Mouse (Mus musculus) liver, embryonic 12.5 days (tissue): ENCODE measurements around the gene Mrnip. TPM values are rescaled to one million over a fixed set of nuclear protein-coding genes. Genes with fewer than 3 reads are reported as not detected.

Experiments used
- ATAC-seq: fragments of 200-750 bp; cut with Nextera tagmentation; 2 replicates; pipeline ENCODE4 v1.8.0; 2017; ENCODE audit warnings: moderate number of reproducible peaks, mild to moderate bottlenecking, moderate library complexity
- H3K27ac ChIP-seq: fragments of 300-500 bp; sonication (generic); 2 replicates; pipeline ENCODE4 v1.5.1; 2016; ENCODE audit warnings: mild to moderate bottlenecking
- H3K27me3 ChIP-seq: fragments of 300-500 bp; sonication (generic); replicated peaks from 2 replicates; pipeline ENCODE4 v1.6.1; 2016; ENCODE audit warnings: mild to moderate bottlenecking, moderate library complexity
- H3K36me3 ChIP-seq: fragments of 300-500 bp; sonication (generic); 2 replicates; pipeline ENCODE4 v1.6.1; 2016; ENCODE audit warnings: mild to moderate bottlenecking, moderate library complexity
- H3K4me1 ChIP-seq: fragments of 300-500 bp; sonication (generic); 2 replicates; pipeline ENCODE4 v1.6.1; 2016
- H3K4me2 ChIP-seq: fragments of 300-500 bp; sonication (generic); 2 replicates; pipeline ENCODE4 v1.6.1; 2016; ENCODE audit warnings: mild to moderate bottlenecking, moderate library complexity
- H3K4me3 ChIP-seq: fragments of 300-500 bp; sonication (generic); 2 replicates; pipeline ENCODE4 v1.5.1; 2016; ENCODE audit warnings: mild to moderate bottlenecking, moderate library complexity
- H3K9ac ChIP-seq: fragments of 300-500 bp; sonication (generic); 2 replicates; pipeline ENCODE4 v1.6.1; 2016; ENCODE audit warnings: mild to moderate bottlenecking, moderate library complexity
- H3K9me3 ChIP-seq: fragments of 300-500 bp; sonication (generic); replicated peaks from 2 replicates; pipeline ENCODE4 v1.6.1; 2016; ENCODE audit warnings: mild to moderate bottlenecking, moderate library complexity
- WGBS: fragments of 180-500 bp; shearing (Covaris S2); methylation state at CpG from one replicate; pipeline ENCODE4 v1.1.7; 2016; ENCODE audit not compliant: insufficient replicate concordance; 5-methylcytosine and 5-hydroxymethylcytosine counted together
- polyA plus RNA-seq: library from polyadenylated mRNA; unstranded; fragments of >200 nt; fragmentation: Nextera tagmentation; extraction: Ambion mirVana; gene quantifications from 2 replicates; pipeline ENCODE4 v1.2.1, GENCODE M21; 2016

Mrnip gene
- polyA plus RNA-seq, 1 experiment from 2014 or later = 8.6 TPM

DNA sequence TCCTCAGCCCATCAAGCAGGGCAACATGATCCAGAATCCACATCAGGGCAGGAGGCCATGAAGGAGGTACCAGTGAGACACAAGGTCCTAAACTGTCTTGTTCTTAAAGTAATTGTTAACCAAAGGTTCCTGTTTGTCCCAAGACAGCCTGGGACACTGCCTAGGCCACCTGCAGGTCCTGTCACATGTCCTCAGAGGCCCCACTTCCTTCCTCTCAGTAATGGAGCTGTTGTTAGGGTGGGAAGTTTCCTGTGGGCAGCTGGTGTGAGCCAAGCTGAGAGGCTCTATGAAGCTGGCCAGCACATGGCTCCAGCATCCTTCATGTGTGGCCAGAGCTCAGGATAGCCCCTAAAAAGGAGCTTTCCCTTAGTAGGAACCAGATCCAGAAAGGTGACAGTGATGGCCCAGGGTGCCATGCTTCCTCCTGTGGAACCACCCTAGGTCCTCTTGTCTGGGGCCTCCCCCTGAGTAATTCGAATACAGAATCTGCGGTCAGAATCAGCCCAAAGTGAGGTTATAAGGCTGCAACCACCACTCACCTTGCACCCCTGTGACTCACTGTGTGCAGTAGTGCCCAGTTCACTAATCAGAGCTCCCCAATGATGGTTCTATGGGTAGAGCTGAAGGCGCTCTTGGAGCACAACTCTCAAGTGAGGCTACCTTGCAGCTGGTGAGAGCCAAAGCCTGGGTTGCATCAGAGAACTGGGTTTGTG lies 11.8 kb upstream of the Mrnip start:
- Histone ChIP-seq H3K27ac (no peak overlapping the region), H3K4me1 (peaks cover 26% of the 10 kb centered on the region), H3K9ac (no peak overlapping the region), H3K36me3 (peaks cover 67% of the 10 kb centered on the region), H3K4me2 (no peak overlapping the region), H3K4me3 (no peak overlapping the region), H3K27me3 (no peaks in the 10 kb centered on the region), H3K9me3 (no peaks in the 10 kb centered on the region)
- ATAC-seq = no peak
- WGBS = 75% methylated on average over 3 of the region's 3 CpGs

DNA sequence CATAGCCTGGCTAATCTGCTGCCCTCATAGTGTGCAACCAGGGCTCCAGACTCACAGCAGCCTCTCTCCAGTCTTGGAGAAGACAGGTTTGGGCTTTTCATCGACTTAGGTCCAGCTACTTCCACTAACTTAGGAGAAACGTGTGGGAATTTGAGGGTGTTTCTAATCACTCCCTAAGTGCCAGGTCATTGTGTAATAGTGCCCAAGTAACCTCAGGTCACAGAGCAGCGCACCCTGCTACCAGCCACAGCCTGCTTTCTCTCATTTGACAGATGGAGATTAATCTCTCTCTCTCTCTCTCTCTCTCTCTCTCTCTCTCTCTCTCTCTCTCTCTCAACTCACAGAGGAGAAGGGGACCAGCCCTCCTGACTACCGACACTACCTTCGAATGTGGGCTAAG lies 5.9 kb upstream of the Mrnip start:
- Histone ChIP-seq H3K4me3 (no peak overlapping the region), H3K27ac (no peak overlapping the region), H3K36me3 (peaks cover 66% of the 10 kb centered on the region), H3K9ac (no peak overlapping the region), H3K4me1 (peaks cover 7% of the 10 kb centered on the region; the same call in 1 of the 2 replicates), H3K27me3 (no peaks in the 10 kb centered on the region), H3K4me2 (no peak overlapping the region), H3K9me3 (no peaks in the 10 kb centered on the region)
- no peak for ATAC-seq
- 77% methylated on average over 5 of the region's 5 CpGs for WGBS

DNA sequence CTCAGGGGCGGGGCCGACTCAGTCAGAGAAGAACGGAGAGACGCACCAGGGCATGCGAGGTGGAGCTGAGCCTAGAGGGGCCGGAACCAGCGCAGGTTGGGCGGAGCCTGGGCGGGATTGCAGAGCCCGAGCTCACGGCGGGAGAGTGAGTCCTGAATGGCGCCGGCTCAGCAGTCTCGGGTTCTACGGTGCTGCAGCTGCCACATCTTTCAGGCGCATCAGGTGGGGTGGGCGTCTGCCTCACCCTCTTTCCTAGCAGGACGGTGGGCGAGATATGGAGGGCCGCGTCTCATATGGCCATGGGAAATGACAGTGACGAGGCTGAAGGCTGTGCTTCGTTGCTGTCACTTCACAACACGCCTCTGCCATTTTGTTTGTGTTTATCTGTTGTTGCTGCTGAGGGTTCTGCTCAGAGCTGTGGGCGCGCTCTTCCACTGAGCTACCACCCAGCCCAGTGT lies 515 bp downstream of the Mrnip start:
- peak overlapping the region; percentile 79 for H3K9ac ChIP-seq
- no peaks in the 10 kb centered on the region for H3K9me3 ChIP-seq
- H3K4me3 ChIP-seq = peak overlapping the region; percentile 72
- peaks cover 33% of the 10 kb centered on the region for H3K4me1 ChIP-seq
- H3K36me3 ChIP-seq = peaks cover 42% of the 10 kb centered on the region
- peak overlapping the region; percentile 82 for H3K4me2 ChIP-seq
- H3K27ac ChIP-seq = peak overlapping the region; percentile 86
- H3K27me3 ChIP-seq = no peaks in the 10 kb centered on the region
- ATAC-seq = peak; percentile 99
- under 1% methylated on average over 27 of the region's 27 CpGs for WGBS

DNA sequence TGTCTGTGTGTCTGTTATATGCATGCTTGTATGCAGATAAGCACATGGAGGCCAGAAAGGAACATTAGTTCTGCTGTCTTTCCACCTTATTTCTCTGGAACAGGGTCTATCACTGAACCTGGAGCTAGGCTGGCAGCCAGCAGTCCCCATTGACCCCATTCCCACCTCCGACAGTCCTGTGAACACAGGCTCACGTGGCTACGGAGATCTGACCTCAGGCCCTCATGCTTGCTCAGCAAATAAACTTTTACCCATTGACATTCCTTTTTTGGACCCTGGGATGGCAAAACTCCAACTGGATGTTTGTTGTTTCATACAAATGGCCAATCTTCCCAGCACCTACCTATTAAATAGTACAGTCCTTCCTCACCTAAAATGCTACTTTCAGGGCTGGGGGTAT lies 2.1 kb downstream of the Mrnip start:
- WGBS = 75% methylated on average over 3 of the region's 3 CpGs
- H3K27me3 ChIP-seq = no peaks in the 10 kb centered on the region
- peaks cover 26% of the 10 kb centered on the region for H3K36me3 ChIP-seq
- H3K4me3 ChIP-seq = no peak overlapping the region
- no peaks in the 10 kb centered on the region for H3K9me3 ChIP-seq
- H3K9ac ChIP-seq = no peak overlapping the region
- no peak for ATAC-seq
- peak overlapping the region; percentile 82; the same call in 1 of the 2 replicates for H3K4me2 ChIP-seq
- peaks cover 33% of the 10 kb centered on the region for H3K4me1 ChIP-seq
- no peak overlapping the region for H3K27ac ChIP-seq

DNA sequence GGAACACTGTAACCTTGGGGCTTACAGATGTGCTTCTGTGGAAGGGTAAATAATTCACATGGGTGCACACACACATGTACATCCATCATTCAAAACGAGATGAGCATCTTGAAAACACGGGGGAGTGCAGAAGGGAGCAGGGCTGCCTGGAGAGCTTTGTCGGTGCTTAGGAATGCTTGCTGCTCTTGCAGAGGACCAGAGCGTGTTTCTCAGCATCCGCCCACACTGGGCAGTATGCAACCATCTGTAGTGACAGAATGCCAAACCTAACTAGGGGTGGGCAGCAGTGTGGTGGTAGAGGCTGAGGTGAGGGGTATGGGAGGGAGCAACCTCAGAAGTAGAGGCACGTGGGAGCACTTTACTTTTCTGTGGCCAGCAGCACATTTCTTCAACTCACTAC lies 2.9 kb downstream of the Mrnip start:
- H3K4me1 ChIP-seq = peaks cover 33% of the 10 kb centered on the region
- no peak overlapping the region for H3K9ac ChIP-seq
- H3K9me3 ChIP-seq = no peaks in the 10 kb centered on the region
- ATAC-seq = no peak
- WGBS = 85% methylated on average over 6 of the region's 6 CpGs
- no peak overlapping the region for H3K27ac ChIP-seq
- no peaks in the 10 kb centered on the region for H3K27me3 ChIP-seq
- H3K4me3 ChIP-seq = no peak overlapping the region
- peaks cover 20% of the 10 kb centered on the region; the same call in 1 of the 2 replicates for H3K36me3 ChIP-seq
- no peak overlapping the region for H3K4me2 ChIP-seq

DNA sequence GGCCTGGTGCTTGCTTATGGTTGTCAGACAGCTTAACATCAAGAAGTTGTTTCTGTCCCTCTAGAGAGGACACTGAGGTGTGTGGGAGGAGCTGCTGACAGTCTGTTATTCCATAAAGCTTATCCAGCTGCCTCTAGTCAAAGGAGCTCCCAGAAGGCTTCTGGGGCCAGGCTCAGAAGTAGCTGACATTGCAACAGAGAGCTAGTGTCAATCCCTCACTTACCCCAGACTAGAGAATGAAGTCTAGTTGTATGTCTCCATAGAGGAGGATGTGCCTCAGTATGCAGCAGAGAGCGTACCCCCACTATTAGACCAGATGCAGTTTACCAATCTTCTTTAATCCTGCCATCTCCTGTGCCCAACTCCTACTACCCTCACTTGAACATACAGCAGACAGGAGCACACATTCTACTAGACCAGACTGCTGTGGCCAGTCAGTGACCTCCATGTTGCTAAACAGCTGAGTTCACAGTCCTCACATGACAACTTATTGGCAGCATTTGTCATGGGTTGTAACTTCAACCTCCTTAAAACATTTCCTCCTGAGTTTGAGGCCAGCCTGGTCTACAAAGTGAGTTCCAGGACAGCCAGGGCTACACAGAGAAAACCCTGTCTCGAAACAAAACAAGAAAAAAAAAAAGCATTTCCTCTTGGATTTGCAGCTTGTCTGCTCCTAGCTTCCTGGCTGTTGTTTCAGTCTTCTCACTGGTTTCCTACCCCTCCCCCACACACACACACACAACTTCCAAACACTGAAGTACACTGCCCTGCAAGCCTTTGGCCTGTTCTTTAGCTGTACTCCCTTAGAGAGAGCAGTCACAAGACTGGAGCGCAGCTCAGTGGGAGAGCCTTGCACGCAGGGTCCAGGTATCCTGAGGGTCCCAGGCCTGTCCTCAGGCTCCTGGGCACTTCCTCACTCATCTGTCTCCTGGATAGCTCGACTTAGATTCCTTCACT lies 4.6 kb downstream of the Mrnip start:
- Histone ChIP-seq H3K27me3 (no peaks in the 10 kb centered on the region), H3K27ac (no peak overlapping the region), H3K4me2 (no peak overlapping the region), H3K4me3 (no peak overlapping the region), H3K4me1 (peaks cover 45% of the 10 kb centered on the region), H3K9me3 (no peaks in the 10 kb centered on the region), H3K36me3 (peaks cover 27% of the 10 kb centered on the region; the same call in 1 of the 2 replicates), H3K9ac (0 out of 2 replicates have a peak overlapping the region, but pooled peaks have one; percentile 10)
- 64% methylated on average over 5 of the region's 5 CpGs for WGBS
- ATAC-seq = no peak

DNA sequence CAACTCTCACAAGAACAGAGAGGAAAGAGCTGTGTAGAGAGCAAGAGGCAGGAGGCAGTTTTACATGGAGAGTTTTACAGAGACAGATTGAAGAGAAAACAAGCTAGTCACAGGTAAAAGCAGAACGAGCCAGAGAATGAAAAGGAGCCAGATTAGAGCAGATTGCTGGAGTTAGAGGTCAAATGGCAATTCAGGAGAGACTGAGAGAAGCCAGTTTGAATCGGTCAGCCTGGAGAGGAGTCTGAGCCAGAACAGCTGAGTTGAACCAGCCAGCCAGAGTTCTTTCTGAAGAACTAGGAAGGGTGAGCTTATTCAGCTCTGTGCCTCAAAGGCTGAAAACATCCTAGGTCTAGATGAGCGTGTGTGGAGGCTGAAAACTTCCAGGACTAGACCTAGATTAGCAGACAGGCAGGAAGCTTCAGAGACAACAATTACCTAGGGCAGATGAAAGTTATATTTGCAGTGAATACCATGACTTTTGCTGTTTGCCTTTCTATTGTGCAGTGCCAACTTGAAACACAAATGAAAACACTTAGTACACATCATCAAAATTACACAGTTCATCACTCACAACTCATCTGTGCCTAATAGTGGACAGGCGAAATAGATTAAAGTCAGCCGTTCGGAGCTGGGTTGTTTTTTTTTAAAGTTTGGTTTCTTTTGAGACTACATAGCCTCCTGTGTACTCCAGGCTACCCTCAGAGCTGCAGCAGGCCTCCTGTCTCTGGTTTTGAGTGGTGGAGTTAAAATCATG lies 6.4 kb downstream of the Mrnip start:
- H3K27me3 ChIP-seq = no peaks in the 10 kb centered on the region
- H3K27ac ChIP-seq = no peak overlapping the region
- H3K9ac ChIP-seq = no peak overlapping the region
- peaks cover 29% of the 10 kb centered on the region; the same call in 1 of the 2 replicates for H3K36me3 ChIP-seq
- no peak overlapping the region for H3K4me3 ChIP-seq
- H3K4me2 ChIP-seq = no peak overlapping the region
- H3K9me3 ChIP-seq = no peaks in the 10 kb centered on the region
- ATAC-seq = no peak
- peaks cover 46% of the 10 kb centered on the region for H3K4me1 ChIP-seq
- WGBS = 65% methylated on average over 6 of the region's 6 CpGs

DNA sequence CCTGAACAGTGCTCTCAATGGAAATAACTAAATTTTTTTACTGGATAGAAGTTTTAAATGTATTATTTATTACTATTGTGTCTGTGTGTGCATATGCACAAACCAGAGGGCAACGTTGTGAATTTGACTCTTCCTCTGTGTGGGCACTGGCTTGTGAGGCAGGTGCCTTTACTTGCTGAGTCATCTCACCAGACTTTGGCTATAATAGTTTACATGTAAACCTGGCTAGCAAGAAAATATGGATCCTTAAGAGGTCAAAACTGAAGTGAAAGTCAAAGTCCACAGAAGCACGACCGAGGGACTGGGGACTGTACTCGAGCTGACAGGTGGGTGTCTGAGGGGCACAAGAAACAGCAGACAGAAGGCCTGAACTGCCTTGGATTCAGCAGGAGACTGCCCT lies 8.5 kb downstream of the Mrnip start:
- WGBS = 66% methylated on average over 4 of the region's 4 CpGs

DNA sequence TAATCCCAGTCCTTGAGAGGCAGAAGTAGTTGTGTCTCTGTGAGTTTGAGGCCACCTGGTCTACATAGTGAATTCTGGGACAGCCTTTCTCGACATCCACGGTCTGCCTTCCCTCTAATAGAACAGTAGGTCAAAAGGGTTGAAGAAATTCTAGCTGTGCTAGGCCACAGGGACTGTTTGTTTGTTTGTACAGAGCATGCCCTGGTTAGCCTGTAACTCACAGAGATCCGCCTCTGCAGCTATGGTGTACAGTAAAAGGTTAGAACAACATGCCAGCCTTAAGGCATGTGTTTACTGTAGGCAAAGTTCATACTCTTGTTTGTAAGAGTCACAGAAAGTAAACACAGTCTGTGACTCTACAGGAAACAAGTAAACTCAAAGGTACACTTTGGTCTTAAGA lies 10.5 kb downstream of the Mrnip start:
- Histone ChIP-seq H3K4me3 (no peak overlapping the region), H3K36me3 (0 out of 2 replicates have a peak, but pooled peaks cover 9% of the 10 kb centered on the region), H3K9me3 (no peaks in the 10 kb centered on the region), H3K4me1 (peaks cover 29% of the 10 kb centered on the region), H3K9ac (no peak overlapping the region), H3K27ac (no peak overlapping the region), H3K4me2 (no peak overlapping the region), H3K27me3 (no peaks in the 10 kb centered on the region)
- 73% methylated on average over 3 of the region's 3 CpGs for WGBS
- ATAC-seq = peak; percentile 25; the same call in 1 of the 2 replicates

More for the DNA sequence above, 8.5 kb downstream of the Mrnip start:
- no peaks in the 10 kb centered on the region for H3K27me3 ChIP-seq
- no peak overlapping the region for H3K4me2 ChIP-seq
- H3K9me3 ChIP-seq = no peaks in the 10 kb centered on the region
- H3K4me3 ChIP-seq = no peak overlapping the region
- H3K36me3 ChIP-seq = peaks cover 20% of the 10 kb centered on the region; the same call in 1 of the 2 replicates
- peaks cover 34% of the 10 kb centered on the region for H3K4me1 ChIP-seq
- H3K27ac ChIP-seq = no peak overlapping the region
- no peak overlapping the region for H3K9ac ChIP-seq
- no peak for ATAC-seq

DNA sequence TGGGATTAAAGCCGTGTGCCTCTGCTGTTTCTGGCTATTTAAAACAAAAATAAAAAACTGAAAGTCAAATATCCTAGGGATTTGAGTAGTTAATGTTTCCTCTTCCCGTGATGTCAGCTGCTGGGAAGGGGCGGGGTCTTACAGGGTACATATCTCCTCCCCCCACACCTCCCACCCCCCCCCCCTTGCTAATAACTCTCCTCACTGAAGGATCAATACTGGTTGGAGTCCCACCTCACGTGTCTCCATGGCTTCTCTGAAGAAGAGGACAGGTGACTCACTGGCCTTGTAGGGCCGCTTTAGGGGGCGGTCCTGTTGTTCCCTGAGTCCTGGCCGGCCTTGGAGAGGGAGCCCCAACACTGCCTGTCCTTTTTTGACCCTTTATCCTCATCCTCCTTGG lies 14.4 kb downstream of the Mrnip start:
- Histone ChIP-seq H3K36me3 (0 out of 2 replicates have a peak, but pooled peaks cover 6% of the 10 kb centered on the region), H3K27ac (no peak overlapping the region), H3K4me2 (no peak overlapping the region), H3K27me3 (no peaks in the 10 kb centered on the region), H3K9me3 (no peaks in the 10 kb centered on the region), H3K4me1 (peaks cover 25% of the 10 kb centered on the region), H3K4me3 (no peak overlapping the region), H3K9ac (no peak overlapping the region)
- 68% methylated on average over 7 of the region's 7 CpGs for WGBS
- ATAC-seq = peak; percentile 25; the same call in 1 of the 2 replicates

DNA sequence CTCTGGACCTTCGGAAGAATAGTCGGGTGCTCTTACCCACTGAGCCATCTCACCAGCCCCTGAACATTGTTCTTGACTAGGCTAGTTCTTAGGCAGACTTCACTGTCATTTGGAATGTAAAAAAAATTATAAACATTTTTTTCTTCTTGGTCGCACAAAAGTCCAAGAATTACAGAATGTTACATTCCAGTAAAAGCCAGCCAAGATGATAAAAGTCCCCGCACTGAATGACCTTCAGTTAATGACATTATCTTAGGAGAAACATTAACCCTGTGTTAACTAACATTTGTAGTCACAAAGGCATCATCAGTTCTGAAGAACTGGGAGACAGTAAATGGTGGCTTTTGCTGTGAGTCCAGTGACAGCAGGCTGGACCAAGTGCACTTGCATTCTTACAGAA lies 16.1 kb downstream of the Mrnip start:
- Histone ChIP-seq H3K36me3 (0 out of 2 replicates have a peak, but pooled peaks cover 2% of the 10 kb centered on the region), H3K4me2 (no peak overlapping the region), H3K27me3 (no peaks in the 10 kb centered on the region), H3K4me3 (no peak overlapping the region), H3K9ac (no peak overlapping the region), H3K27ac (no peak overlapping the region), H3K4me1 (peaks cover 19% of the 10 kb centered on the region), H3K9me3 (no peaks in the 10 kb centered on the region)
- 75% methylated on average over 4 of the region's 4 CpGs for WGBS
- no peak for ATAC-seq
